Mouse (Mus musculus) bone marrow macrophage, adult 2 months (primary cell): ENCODE results near the gene Emp2. TPM values are rescaled to one million over a fixed set of nuclear protein-coding genes. Genes with fewer than 3 reads are reported as not detected.

Source experiments
- H3K27ac ChIP-seq: 2 replicates; pipeline ENCODE4 v1.5.1; 2012; ENCODE audit warnings: low read depth, low read length; ENCODE audit not compliant: insufficient read depth
- H3K4me1 ChIP-seq: 2 replicates; pipeline ENCODE4 v1.6.1; 2012; ENCODE audit warnings: low read length; ENCODE audit not compliant: control insufficient read depth, insufficient read depth
- H3K4me3 ChIP-seq: 2 replicates; pipeline ENCODE4 v1.5.1; 2012; ENCODE audit warnings: mild to moderate bottlenecking, low read length, moderate library complexity; ENCODE audit not compliant: insufficient read depth
- CTCF ChIP-seq: IDR thresholded peaks from 2 replicates; pipeline ENCODE4 v1.5.1; 2012; ENCODE audit warnings: low read depth, mild to moderate bottlenecking, low read length, moderate library complexity
- POLR2A ChIP-seq: IDR thresholded peaks from 2 replicates; pipeline ENCODE4 v1.6.1; 2012; ENCODE audit warnings: mild to moderate bottlenecking, low read depth, low read length, borderline replicate concordance
- polyA plus RNA-seq: library from polyadenylated mRNA; stranded (reverse); fragments of >200 nt; gene quantifications from 2 replicates; pipeline ENCODE4 v1.2.4, GENCODE M21; 2012; ENCODE audit not compliant: missing spikeins, insufficient read depth, insufficient read length

The Emp2 gene
- polyA plus RNA-seq, 1 experiment: 9.1 TPM

- TF ChIP-seq CTCF (no peak), POLR2A (no peak)
- H3K27ac ChIP-seq: no peak overlapping the region
- no peak overlapping the region for H3K4me3 ChIP-seq
- no peaks in the 10 kb centered on the region for H3K4me1 ChIP-seq
Measured at GRCm38 (mm10) chr16:10272256-10272655, 41.5 kb downstream of the Emp2 start.

GRCm38 (mm10) chr16:10253993-10254392 is 59.8 kb downstream of the Emp2 start:
- no peak overlapping the region for H3K27ac ChIP-seq
- TF ChIP-seq POLR2A (no peak), CTCF (no peak)
- no peak overlapping the region for H3K4me3 ChIP-seq
- H3K4me1 ChIP-seq: no peaks in the 10 kb centered on the region

DNA sequence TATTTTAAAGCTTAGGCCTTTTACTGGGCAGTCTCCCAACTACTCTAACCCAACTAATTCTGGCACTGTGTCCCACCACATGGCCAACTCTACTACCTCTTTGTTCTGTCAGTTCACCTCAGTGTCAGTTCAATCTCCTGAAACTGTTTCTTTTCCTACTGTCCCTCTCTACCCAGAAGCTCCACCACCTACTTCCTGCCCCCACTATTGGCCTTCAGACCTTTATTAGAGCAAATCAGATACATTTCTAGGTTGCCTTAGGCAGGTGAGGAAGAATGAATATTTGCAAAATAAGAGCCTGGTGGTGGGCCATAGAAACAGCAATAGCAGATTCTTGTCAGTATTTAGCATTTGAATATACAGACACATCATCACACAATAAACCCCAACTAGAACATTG is 77.2 kb downstream of the Emp2 start:
- Histone ChIP-seq H3K4me1 (no peaks in the 10 kb centered on the region), H3K27ac (no peak overlapping the region), H3K4me3 (no peak overlapping the region)
- TF ChIP-seq CTCF: no peak
- no peak for TF ChIP-seq POLR2A

Other genes starting within 250 kb of the Emp2 start
- 2.7 and 2.9 TPM in 2 replicates for gene Rpl39l, start 143.7 kb downstream of the Emp2 start, polyA plus RNA-seq
- gene Atf7ip2, start 121.3 kb downstream of the Emp2 start, polyA plus RNA-seq: 0.79 TPM in 1 of 2 replicates, not detected in the other
- not detected in 2 replicates for gene Tekt5, start 81.5 kb upstream of the Emp2 start, polyA plus RNA-seq
- gene Nubp1, start 98.0 kb upstream of the Emp2 start, polyA plus RNA-seq: 21.4 and 27.9 TPM in 2 replicates
- gene Tvp23a, start 133.4 kb upstream of the Emp2 start, polyA plus RNA-seq: not detected in 2 replicates
- 59.0 and 67.4 TPM in 2 replicates for gene Ciita, start 166.1 kb upstream of the Emp2 start, polyA plus RNA-seq
- gene Dexi, start 229.1 kb upstream of the Emp2 start, polyA plus RNA-seq: 16.1 and 18.1 TPM in 2 replicates
- gene Clec16a, start 231.4 kb upstream of the Emp2 start, polyA plus RNA-seq: 15.3 and 15.8 TPM in 2 replicates